Mouse (Mus musculus): ENCODE data around the gene Tmem208. TPM values are rescaled to one million over a fixed set of nuclear protein-coding genes. Genes with fewer than 3 reads are reported as not detected.

Gene Tmem208
- polyA plus RNA-seq, 1 experiment, result 105 TPM

DNA sequence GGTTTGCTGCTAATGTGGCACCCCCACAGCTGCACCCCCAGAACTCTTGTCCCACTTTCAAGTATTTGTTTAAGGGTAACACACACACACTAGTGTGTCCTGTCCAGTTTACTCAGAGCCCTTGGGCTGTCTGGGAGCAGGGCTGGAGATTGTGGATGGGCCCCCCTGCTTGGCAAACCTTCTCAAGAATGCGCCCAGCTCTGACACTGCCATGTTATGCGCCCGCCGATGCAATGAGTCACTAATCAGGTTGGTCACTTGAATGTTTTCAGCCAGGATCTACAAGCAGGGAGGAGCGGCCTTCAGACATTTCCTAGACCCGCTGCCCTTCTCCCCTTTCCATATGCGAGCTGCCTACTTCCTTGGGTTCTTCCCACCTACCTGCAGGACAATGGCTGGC is 33.7 kb upstream of the Tmem208 start:
- TF ChIP-seq POLR2A (IDR thresholded peaks at IDR 0.05; ENCODE audit: low read depth, low read length), result no peak
- no peak for TF ChIP-seq CTCF (IDR thresholded peaks at IDR 0.05; ENCODE audit: extremely low read depth, insufficient read length, insufficient replicate concordance, low read depth, low read length)
- H3K36me3 ChIP-seq (ENCODE audit: control insufficient read depth, insufficient read depth, low read length), result no peaks in the 10 kb centered on the region
- peaks cover 15% of the 10 kb centered on the region for H3K4me1 ChIP-seq (ENCODE audit: control insufficient read depth, insufficient read depth, insufficient read length, low read length)
- H3K4me3 ChIP-seq (ENCODE audit: low read depth, low read length), result no peak overlapping the region
- H3K27ac ChIP-seq (ENCODE audit: insufficient read depth, low read depth, low read length), result no peak overlapping the region
- no peaks in the 10 kb centered on the region; the same call in 1 of the 2 replicates for H3K27me3 ChIP-seq (ENCODE audit: control insufficient read depth, insufficient read depth, low read length)
- 87% methylated on average over 7 of the region's 7 CpGs for WGBS

- H3K4me3 ChIP-seq (ENCODE audit: low read depth, low read length), result no peak overlapping the region
- no peak overlapping the region for H3K27ac ChIP-seq (ENCODE audit: insufficient read depth, low read depth, low read length)
- WGBS, result 84% methylated on average over 19 of the region's 19 CpGs
These were observed 32.7 kb upstream of the Tmem208 start for GRCm38 (mm10) chr8:105293405-105293804.

GRCm38 (mm10) chr8:105294776-105295175 is 31.4 kb upstream of the Tmem208 start:
- Histone ChIP-seq H3K27ac (ENCODE audit: insufficient read depth, low read depth, low read length) (no peak overlapping the region), H3K27me3 (ENCODE audit: control insufficient read depth, insufficient read depth, low read length) (no peaks in the 10 kb centered on the region; the same call in 1 of the 2 replicates), H3K36me3 (ENCODE audit: control insufficient read depth, insufficient read depth, low read length) (peaks cover 2% of the 10 kb centered on the region), H3K4me3 (ENCODE audit: low read depth, low read length) (no peak overlapping the region), H3K4me1 (ENCODE audit: control insufficient read depth, insufficient read depth, insufficient read length, low read length) (peaks cover 21% of the 10 kb centered on the region)
- TF ChIP-seq POLR2A (IDR thresholded peaks at IDR 0.05; ENCODE audit: low read depth, low read length), result no peak
- WGBS, result 69% methylated on average over 9 of the region's 9 CpGs

More at GRCm38 (mm10) chr8:105293405-105293804, 32.7 kb upstream of the Tmem208 start:
- Histone ChIP-seq H3K27me3 (ENCODE audit: control insufficient read depth, insufficient read depth, low read length) (no peaks in the 10 kb centered on the region; the same call in 1 of the 2 replicates), H3K4me1 (ENCODE audit: control insufficient read depth, insufficient read depth, insufficient read length, low read length) (peaks cover 17% of the 10 kb centered on the region), H3K36me3 (ENCODE audit: control insufficient read depth, insufficient read depth, low read length) (no peaks in the 10 kb centered on the region)
- TF ChIP-seq CTCF (IDR thresholded peaks at IDR 0.05; ENCODE audit: extremely low read depth, insufficient read length, insufficient replicate concordance, low read depth, low read length) (no peak), POLR2A (IDR thresholded peaks at IDR 0.05; ENCODE audit: low read depth, low read length) (no peak)

DNA sequence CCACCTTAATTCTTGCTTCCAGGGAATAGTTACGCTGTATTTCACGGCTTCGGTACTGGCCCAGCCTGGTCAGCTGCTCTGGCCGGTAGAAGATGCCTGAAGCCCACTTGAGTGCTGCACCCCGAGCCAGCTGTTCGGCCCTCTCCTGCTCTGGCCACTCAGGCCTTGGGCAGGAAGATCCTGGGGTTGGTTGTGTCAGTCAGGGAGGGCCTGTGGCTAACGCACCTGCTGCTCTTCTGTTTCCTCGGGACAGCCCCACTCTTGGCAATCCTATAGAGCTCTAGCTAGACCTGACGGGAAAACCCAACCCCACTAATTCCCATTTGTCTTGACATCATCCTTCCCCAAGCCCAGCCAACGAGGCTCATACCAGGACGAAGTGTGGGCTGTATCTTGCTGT is 30.9 kb upstream of the Tmem208 start:
- peaks cover 6% of the 10 kb centered on the region for H3K36me3 ChIP-seq (ENCODE audit: control insufficient read depth, insufficient read depth, low read length)
- TF ChIP-seq POLR2A (IDR thresholded peaks at IDR 0.05; ENCODE audit: low read depth, low read length) (no peak), CTCF (IDR thresholded peaks at IDR 0.05; ENCODE audit: extremely low read depth, insufficient read length, insufficient replicate concordance, low read depth, low read length) (no peak)
- peak overlapping the region; percentile 20 for H3K4me3 ChIP-seq (ENCODE audit: low read depth, low read length)
- H3K27me3 ChIP-seq (ENCODE audit: control insufficient read depth, insufficient read depth, low read length), result no peaks in the 10 kb centered on the region; the same call in 1 of the 2 replicates
- 71% methylated on average over 11 of the region's 11 CpGs for WGBS
- no peak overlapping the region for H3K27ac ChIP-seq (ENCODE audit: insufficient read depth, low read depth, low read length)
- peaks cover 18% of the 10 kb centered on the region for H3K4me1 ChIP-seq (ENCODE audit: control insufficient read depth, insufficient read depth, insufficient read length, low read length)

DNA sequence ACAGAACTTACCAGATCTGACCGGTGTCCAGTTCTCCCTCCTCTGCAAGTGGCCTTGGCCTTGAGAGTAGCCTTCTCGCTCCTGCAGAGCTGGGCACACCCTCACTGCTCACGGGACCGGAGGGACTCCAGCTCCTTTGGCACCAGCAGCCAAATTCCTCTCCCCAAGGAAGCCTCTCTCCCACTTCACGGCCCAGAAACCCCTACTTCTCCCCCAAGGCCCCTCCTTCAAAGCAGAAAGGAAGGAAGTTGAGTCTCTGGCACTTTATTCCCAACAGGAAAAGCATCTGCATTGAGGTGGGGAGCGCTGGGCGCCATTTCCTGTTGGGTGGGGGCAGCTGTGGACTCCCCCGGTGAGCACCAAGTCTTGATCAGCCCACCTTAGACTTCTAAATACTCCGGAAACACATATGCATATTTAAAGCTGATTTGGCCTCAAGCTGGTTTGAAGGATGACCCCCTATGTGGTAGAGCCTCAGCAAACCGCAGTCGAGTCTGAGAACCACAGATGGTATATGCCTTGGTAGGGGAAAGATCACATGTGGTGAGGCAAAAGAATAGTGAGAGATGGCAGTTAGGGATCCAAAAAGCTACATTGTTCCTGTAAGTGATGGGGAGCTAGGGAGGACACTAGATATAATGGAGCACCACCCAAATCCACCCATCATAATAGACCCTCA is 30.1 kb upstream of the Tmem208 start, which contains the start of gene Exoc3l:
Exoc3l (minus strand) TSS at position 207 of the 679 bp plus-strand sequence.
- TF ChIP-seq POLR2A (IDR thresholded peaks at IDR 0.05; ENCODE audit: low read depth, low read length), result no peak
- no peak for TF ChIP-seq CTCF (IDR thresholded peaks at IDR 0.05; ENCODE audit: extremely low read depth, insufficient read length, insufficient replicate concordance, low read depth, low read length)
- Histone ChIP-seq H3K4me1 (ENCODE audit: control insufficient read depth, insufficient read depth, insufficient read length, low read length) (peaks cover 12% of the 10 kb centered on the region), H3K27ac (ENCODE audit: insufficient read depth, low read depth, low read length) (no peak within 1 kb of the TSS), H3K4me3 (ENCODE audit: low read depth, low read length) (peak within 1 kb of the TSS; percentile 20), H3K36me3 (ENCODE audit: control insufficient read depth, insufficient read depth, low read length) (peaks cover 12% of the 10 kb centered on the region), H3K27me3 (ENCODE audit: control insufficient read depth, insufficient read depth, low read length) (no peaks in the 10 kb centered on the region)
- WGBS, result 65% methylated on average over 11 of the region's 11 CpGs

GRCm38 (mm10) chr8:105297511-105298192 is 28.5 kb upstream of the Tmem208 start, which contains the start of gene E2f4:
Gene E2f4, plus strand, starts transcription at chr8:105297663.
- H3K27me3 ChIP-seq (ENCODE audit: control insufficient read depth, insufficient read depth, low read length), result no peaks in the 10 kb centered on the region
- H3K4me3 ChIP-seq (ENCODE audit: low read depth, low read length), result peak within 1 kb of the TSS; percentile 94
- TF ChIP-seq POLR2A (IDR thresholded peaks at IDR 0.05; ENCODE audit: low read depth, low read length) (peak; percentile 87), CTCF (IDR thresholded peaks at IDR 0.05; ENCODE audit: extremely low read depth, insufficient read length, insufficient replicate concordance, low read depth, low read length) (no peak)
- peaks cover 12% of the 10 kb centered on the region for H3K4me1 ChIP-seq (ENCODE audit: control insufficient read depth, insufficient read depth, insufficient read length, low read length)
- H3K27ac ChIP-seq (ENCODE audit: insufficient read depth, low read depth, low read length), result peak within 1 kb of the TSS; percentile 28; the same call in 1 of the 2 replicates
- WGBS, result under 1% methylated on average over 58 of the region's 58 CpGs
- H3K36me3 ChIP-seq (ENCODE audit: control insufficient read depth, insufficient read depth, low read length), result peaks cover 24% of the 10 kb centered on the region

All from small intestine, adult 2 months (tissue).